Mouse (Mus musculus) lung, postnatal 14 days (tissue): ENCODE measurements at regions not wholly inside any gene's neighbourhood (a gene's known extent, or its start where the extent isn't known, plus 50 kb on each side); places are given as distances from the start of the nearest gene placed in this dataset.

Source experiments
- DNase-seq: peaks from one replicate; pipeline ENCODE4 v3.0.0; 2021

- no peak for DNase-seq
These were observed 113.2 kb upstream of the Eef2kmt start for GRCm38 (mm10) chr16:5368897-5369558.

GRCm38 (mm10) chr16:5368357-5368756, 112.6 kb upstream of the Eef2kmt start:
- no peak for DNase-seq

- no peak for DNase-seq
These were observed 111.9 kb upstream of the Eef2kmt start for GRCm38 (mm10) chr16:5367581-5368119.

GRCm38 (mm10) chr16:5366021-5366420, 110.2 kb upstream of the Eef2kmt start:
- no peak for DNase-seq

GRCm38 (mm10) chr16:5363007-5363570, 107.3 kb upstream of the Eef2kmt start:
- DNase-seq = no peak

GRCm38 (mm10) chr16:5359193-5359592, 103.4 kb upstream of the Eef2kmt start:
- DNase-seq = no peak

GRCm38 (mm10) chr16:5353881-5354280, 98.1 kb upstream of the Eef2kmt start:
- DNase-seq = no peak

- peak; percentile 11 for DNase-seq
These were observed 96.2 kb upstream of the Eef2kmt start for GRCm38 (mm10) chr16:5351890-5352571.

- DNase-seq = no peak
These were observed 91.4 kb upstream of the Eef2kmt start for GRCm38 (mm10) chr16:5347151-5347550.

- DNase-seq = no peak
These were observed 86.5 kb upstream of the Eef2kmt start for GRCm38 (mm10) chr16:5342326-5342725.

- no peak for DNase-seq
These were observed 60.5 kb upstream of the Eef2kmt start for GRCm38 (mm10) chr16:5316271-5316670.

GRCm38 (mm10) chr16:5313261-5313660, 57.5 kb upstream of the Eef2kmt start:
- no peak for DNase-seq

- no peak for DNase-seq
These were observed 55.7 kb upstream of the Eef2kmt start for GRCm38 (mm10) chr16:5311456-5311855.

GRCm38 (mm10) chr16:5310736-5311135, 55.0 kb upstream of the Eef2kmt start:
- no peak for DNase-seq

GRCm38 (mm10) chr16:5307761-5308160, 52.0 kb upstream of the Eef2kmt start:
- no peak for DNase-seq

GRCm38 (mm10) chr16:5307249-5307605, 51.4 kb upstream of the Eef2kmt start:
- no peak for DNase-seq

GRCm38 (mm10) chr16:5306588-5307248, 50.9 kb upstream of the Eef2kmt start:
- DNase-seq = peak; percentile 91
